Mouse (Mus musculus): ENCODE measurements around the gene Gm10647. TPM values are rescaled to one million over a fixed set of nuclear protein-coding genes. Genes with fewer than 3 reads are reported as not detected.
"Not testable (repeated sequence)": the region's sequence is repeated elsewhere in the genome, so short reads cannot be mapped to it uniquely, and the experiment has no call there.

Gene Gm10647
- 0.05 TPM in 1 of 2 replicates, not detected in the other for polyA plus RNA-seq (2012; rRNA removed)

DNA sequence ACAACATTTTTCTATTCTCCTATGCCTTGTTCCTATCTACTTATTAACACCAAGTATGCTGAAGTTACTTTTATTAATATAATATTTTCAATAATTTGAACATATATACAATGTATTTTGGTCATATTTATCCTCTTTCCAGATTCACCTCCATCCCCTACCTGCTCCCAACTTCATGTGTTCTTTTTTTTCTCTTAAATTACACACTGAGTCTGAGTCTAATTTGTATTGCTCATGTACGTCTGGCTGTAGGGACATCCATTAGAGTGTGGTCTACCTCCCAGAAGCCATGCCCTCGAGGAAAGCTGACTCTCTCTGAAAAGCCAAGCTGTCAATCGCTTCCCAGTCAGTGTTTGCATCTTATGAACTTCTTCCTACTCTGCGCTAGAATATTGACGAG lies at the start of gene Gm10647:
TSS of gene Gm10647 (plus strand) at position 301 of the 400 bp plus-strand sequence.
- DNase-seq (ENCODE audit: low read depth in 1 of 2, low spot score in 2 of 2) = no peak
- TF ChIP-seq CTCF (IDR thresholded peaks at IDR 0.05; ENCODE audit: extremely low read depth, insufficient read depth, insufficient read length, insufficient replicate concordance) (no peak), POLR2A (IDR thresholded peaks at IDR 0.05; ENCODE audit: low read depth, low read length) (no peak)
- Histone ChIP-seq H3K27me3 (ENCODE audit: control insufficient read depth, insufficient read depth, low read length) (0 out of 2 replicates have a peak, but pooled peaks cover 1% of the 10 kb centered on the region), H3K4me3 (ENCODE audit: extremely low read depth, insufficient read depth, insufficient read length) (peak within 1 kb of the TSS; percentile 90), H3K36me3 (ENCODE audit: control insufficient read depth, insufficient read depth, low read length) (no peaks in the 10 kb centered on the region), H3K27ac (ENCODE audit: insufficient read depth, low read length) (no peak within 1 kb of the TSS), H3K4me1 (ENCODE audit: control insufficient read depth, insufficient read depth, insufficient read length) (no peaks in the 10 kb centered on the region)
- 87% methylated on average over 5 of the region's 5 CpGs for WGBS

DNA sequence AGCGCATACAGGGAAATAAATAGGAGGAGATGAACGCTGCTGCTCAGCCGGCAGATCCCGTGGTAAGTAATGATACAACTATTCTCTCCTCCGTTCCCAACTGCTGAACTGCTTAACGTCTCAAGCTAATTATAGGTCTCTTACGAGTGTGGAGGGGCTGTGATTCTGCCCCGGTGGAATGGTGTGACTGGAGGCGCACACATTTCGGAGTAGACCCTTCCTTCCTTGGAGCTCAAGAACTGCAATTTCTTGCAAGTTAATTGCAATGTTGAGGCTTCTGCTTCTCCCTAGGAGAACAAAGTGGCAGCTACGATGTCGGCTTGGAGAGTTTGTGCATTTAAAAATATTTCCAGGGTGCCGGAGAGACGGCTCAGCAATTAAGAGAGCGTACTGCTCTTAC lies 48.4 kb upstream of the Gm10647 start:
- no peaks in the 10 kb centered on the region for H3K4me1 ChIP-seq (ENCODE audit: control insufficient read depth, insufficient read depth, insufficient read length)
- no peak for DNase-seq (ENCODE audit: low read depth in 1 of 2, low spot score in 2 of 2)
- H3K36me3 ChIP-seq (ENCODE audit: control insufficient read depth, insufficient read depth, low read length) = no peaks in the 10 kb centered on the region
- WGBS = 94% methylated on average over 15 of the region's 15 CpGs
- no peaks in the 10 kb centered on the region for H3K27me3 ChIP-seq (ENCODE audit: control insufficient read depth, insufficient read depth, low read length)
- no peak overlapping the region for H3K4me3 ChIP-seq (ENCODE audit: extremely low read depth, insufficient read depth, insufficient read length)
- no peak overlapping the region for H3K27ac ChIP-seq (ENCODE audit: insufficient read depth, low read length)
- no peak for TF ChIP-seq CTCF (IDR thresholded peaks at IDR 0.05; ENCODE audit: extremely low read depth, insufficient read depth, insufficient read length, insufficient replicate concordance)
- TF ChIP-seq POLR2A (IDR thresholded peaks at IDR 0.05; ENCODE audit: low read depth, low read length) = no peak

DNA sequence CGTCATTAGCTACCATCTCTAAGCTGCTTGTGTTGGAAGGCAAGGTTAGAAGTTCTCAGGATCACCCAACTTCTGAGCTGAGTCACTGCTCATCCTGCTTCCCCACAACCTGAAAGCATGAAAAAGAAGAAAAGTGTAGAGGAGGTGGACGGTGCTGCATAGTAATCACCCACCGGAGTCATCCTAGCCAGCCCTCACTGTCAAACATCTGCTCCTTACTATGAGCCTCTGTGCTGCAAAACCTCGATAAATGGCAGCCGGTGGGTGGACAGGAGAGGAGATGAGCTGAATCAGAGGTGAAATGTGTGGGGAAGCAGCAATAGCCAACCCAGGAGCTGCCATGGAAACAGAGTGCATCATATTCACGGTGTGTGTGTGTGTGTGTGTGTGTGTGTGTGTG lies 44.0 kb upstream of the Gm10647 start:
- Histone ChIP-seq H3K4me1 (ENCODE audit: control insufficient read depth, insufficient read depth, insufficient read length) (no peaks in the 10 kb centered on the region), H3K27ac (ENCODE audit: insufficient read depth, low read length) (no peak overlapping the region), H3K27me3 (ENCODE audit: control insufficient read depth, insufficient read depth, low read length) (no peaks in the 10 kb centered on the region), H3K36me3 (ENCODE audit: control insufficient read depth, insufficient read depth, low read length) (no peaks in the 10 kb centered on the region), H3K4me3 (ENCODE audit: extremely low read depth, insufficient read depth, insufficient read length) (no peak overlapping the region)
- TF ChIP-seq CTCF (IDR thresholded peaks at IDR 0.05; ENCODE audit: extremely low read depth, insufficient read depth, insufficient read length, insufficient replicate concordance) (no peak), POLR2A (IDR thresholded peaks at IDR 0.05; ENCODE audit: low read depth, low read length) (no peak)
- WGBS = 92% methylated on average over 6 of the region's 6 CpGs
- no peak for DNase-seq (ENCODE audit: low read depth in 1 of 2, low spot score in 2 of 2)

DNA sequence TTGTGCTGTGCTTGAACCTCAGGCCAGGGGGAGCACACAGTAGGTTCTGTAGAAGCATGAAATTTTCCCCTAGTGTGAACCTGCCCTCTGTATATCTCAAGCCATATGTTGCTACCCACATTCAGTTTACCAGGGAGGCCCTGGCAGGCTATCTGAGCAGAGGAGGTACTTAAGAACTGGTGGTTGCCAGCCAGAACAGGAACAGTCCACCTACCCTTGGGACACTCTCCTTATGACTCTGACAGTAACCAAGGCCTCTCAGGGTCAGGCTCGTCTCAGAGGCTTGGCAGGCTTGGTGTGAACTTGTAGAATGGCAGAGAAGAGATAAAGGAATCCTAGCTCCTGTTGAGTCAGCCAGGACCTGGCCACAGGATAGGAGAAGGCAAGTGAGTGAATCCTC lies 35.8 kb upstream of the Gm10647 start:
- TF ChIP-seq CTCF (IDR thresholded peaks at IDR 0.05; ENCODE audit: extremely low read depth, insufficient read depth, insufficient read length, insufficient replicate concordance) (no peak), POLR2A (IDR thresholded peaks at IDR 0.05; ENCODE audit: low read depth, low read length) (no peak)
- H3K36me3 ChIP-seq (ENCODE audit: control insufficient read depth, insufficient read depth, low read length) = no peaks in the 10 kb centered on the region
- H3K27ac ChIP-seq (ENCODE audit: insufficient read depth, low read length) = no peak overlapping the region
- H3K4me3 ChIP-seq (ENCODE audit: extremely low read depth, insufficient read depth, insufficient read length) = no peak overlapping the region
- no peaks in the 10 kb centered on the region for H3K4me1 ChIP-seq (ENCODE audit: control insufficient read depth, insufficient read depth, insufficient read length)
- no peak for DNase-seq (ENCODE audit: low read depth in 1 of 2, low spot score in 2 of 2)
- no peaks in the 10 kb centered on the region for H3K27me3 ChIP-seq (ENCODE audit: control insufficient read depth, insufficient read depth, low read length)
- 71% methylated on average over 1 of the region's 1 CpGs for WGBS

DNA sequence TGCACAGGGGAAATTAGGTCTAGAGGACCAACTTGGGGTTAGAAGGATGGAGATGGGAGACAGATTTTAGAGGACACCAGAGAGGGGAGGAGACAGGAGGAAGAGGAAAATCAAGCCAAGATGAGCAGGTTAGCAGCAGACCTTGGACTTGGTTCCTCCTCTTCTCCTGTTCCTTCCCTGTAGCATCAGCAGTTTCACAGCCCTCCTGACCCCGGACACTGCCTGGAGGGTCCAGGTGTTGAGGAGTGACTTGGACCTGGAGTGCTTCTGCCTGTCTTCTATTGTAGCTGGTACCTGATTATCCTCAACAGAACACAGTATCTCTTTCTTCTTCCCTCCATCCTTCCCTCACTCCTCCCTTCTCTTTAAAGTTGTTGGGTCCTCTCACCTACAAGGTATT lies 28.1 kb upstream of the Gm10647 start:
- WGBS = 88% methylated on average over 1 of the region's 1 CpGs
- Histone ChIP-seq H3K4me3 (ENCODE audit: extremely low read depth, insufficient read depth, insufficient read length) (no peak overlapping the region), H3K27me3 (ENCODE audit: control insufficient read depth, insufficient read depth, low read length) (no peaks in the 10 kb centered on the region), H3K27ac (ENCODE audit: insufficient read depth, low read length) (no peak overlapping the region), H3K4me1 (ENCODE audit: control insufficient read depth, insufficient read depth, insufficient read length) (no peaks in the 10 kb centered on the region), H3K36me3 (ENCODE audit: control insufficient read depth, insufficient read depth, low read length) (no peaks in the 10 kb centered on the region)
- no peak for DNase-seq (ENCODE audit: low read depth in 1 of 2, low spot score in 2 of 2)
- TF ChIP-seq POLR2A (IDR thresholded peaks at IDR 0.05; ENCODE audit: low read depth, low read length) (no peak), CTCF (IDR thresholded peaks at IDR 0.05; ENCODE audit: extremely low read depth, insufficient read depth, insufficient read length, insufficient replicate concordance) (no peak)

DNA sequence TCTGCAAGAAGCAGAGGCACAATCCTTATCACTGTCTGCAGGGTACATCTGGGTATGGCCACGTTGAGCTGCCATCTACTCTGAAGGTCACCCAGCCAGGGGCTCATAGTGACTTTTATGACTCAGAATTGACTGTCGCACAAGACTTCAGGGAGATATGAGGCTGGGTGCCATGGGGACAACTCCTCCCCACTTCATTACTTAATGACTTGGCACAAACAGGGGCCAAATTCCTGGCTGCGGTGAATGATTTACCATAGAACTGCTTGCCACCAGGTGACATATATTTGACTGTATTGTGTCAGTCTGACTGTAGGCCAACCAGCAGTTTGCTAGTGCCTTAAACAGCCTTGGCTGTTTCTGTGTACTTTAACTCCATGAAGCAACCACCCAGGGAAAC lies 27.6 kb upstream of the Gm10647 start:
- no peak for TF ChIP-seq POLR2A (IDR thresholded peaks at IDR 0.05; ENCODE audit: low read depth, low read length)
- no peak for TF ChIP-seq CTCF (IDR thresholded peaks at IDR 0.05; ENCODE audit: extremely low read depth, insufficient read depth, insufficient read length, insufficient replicate concordance)
- WGBS = 69% methylated on average over 3 of the region's 3 CpGs
- Histone ChIP-seq H3K27me3 (ENCODE audit: control insufficient read depth, insufficient read depth, low read length) (no peaks in the 10 kb centered on the region), H3K27ac (ENCODE audit: insufficient read depth, low read length) (no peak overlapping the region), H3K4me3 (ENCODE audit: extremely low read depth, insufficient read depth, insufficient read length) (no peak overlapping the region), H3K36me3 (ENCODE audit: control insufficient read depth, insufficient read depth, low read length) (no peaks in the 10 kb centered on the region), H3K4me1 (ENCODE audit: control insufficient read depth, insufficient read depth, insufficient read length) (no peaks in the 10 kb centered on the region)
- no peak for DNase-seq (ENCODE audit: low read depth in 1 of 2, low spot score in 2 of 2)

DNA sequence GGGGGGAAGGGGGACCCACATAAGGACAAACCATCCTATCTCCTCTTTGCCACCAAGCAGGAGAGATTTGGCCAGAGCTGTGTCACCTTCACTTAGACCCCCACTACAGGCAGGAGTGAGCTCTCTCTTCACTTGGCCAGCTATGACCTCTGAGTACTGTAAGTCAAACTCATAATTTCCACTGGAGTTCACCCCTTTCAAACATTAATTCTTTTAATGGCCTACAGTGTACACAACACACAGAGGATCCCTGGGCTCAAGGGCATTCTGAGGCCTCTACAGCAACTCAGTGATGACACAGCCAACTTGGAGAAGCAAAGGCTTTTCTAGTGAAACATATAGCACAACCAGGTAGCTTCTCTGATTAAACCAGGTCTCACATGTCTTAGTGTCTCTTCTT lies 26.1 kb upstream of the Gm10647 start:
- TF ChIP-seq CTCF (IDR thresholded peaks at IDR 0.05; ENCODE audit: extremely low read depth, insufficient read depth, insufficient read length, insufficient replicate concordance) (no peak), POLR2A (IDR thresholded peaks at IDR 0.05; ENCODE audit: low read depth, low read length) (no peak)
- Histone ChIP-seq H3K36me3 (ENCODE audit: control insufficient read depth, insufficient read depth, low read length) (no peaks in the 10 kb centered on the region), H3K27me3 (ENCODE audit: control insufficient read depth, insufficient read depth, low read length) (no peaks in the 10 kb centered on the region), H3K4me3 (ENCODE audit: extremely low read depth, insufficient read depth, insufficient read length) (no peak overlapping the region), H3K27ac (ENCODE audit: insufficient read depth, low read length) (no peak overlapping the region), H3K4me1 (ENCODE audit: control insufficient read depth, insufficient read depth, insufficient read length) (no peaks in the 10 kb centered on the region)
- no peak for DNase-seq (ENCODE audit: low read depth in 1 of 2, low spot score in 2 of 2)

DNA sequence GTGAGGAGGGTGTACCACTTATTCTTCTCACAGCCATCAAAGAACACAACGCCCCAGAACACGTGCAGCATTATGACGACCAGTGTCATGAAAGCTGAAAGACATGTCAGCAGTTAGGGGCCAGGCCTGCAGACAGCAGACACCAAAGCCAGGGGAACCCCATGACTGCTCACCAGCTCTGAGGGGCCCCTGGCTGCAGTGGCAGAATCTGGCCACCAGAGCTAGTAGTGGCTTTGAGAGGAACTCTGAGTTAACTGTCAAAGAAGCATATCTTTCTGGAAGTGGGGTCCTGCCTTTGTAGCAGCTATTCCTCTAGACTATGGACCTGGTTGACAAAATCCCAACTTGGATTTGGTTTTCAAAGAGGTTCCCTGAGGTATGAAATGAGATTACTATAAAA lies 12.3 kb upstream of the Gm10647 start:
- H3K4me1 ChIP-seq (ENCODE audit: control insufficient read depth, insufficient read depth, insufficient read length); H3K36me3 ChIP-seq (ENCODE audit: control insufficient read depth, insufficient read depth, low read length); H3K27me3 ChIP-seq (ENCODE audit: control insufficient read depth, insufficient read depth, low read length); H3K27ac ChIP-seq (ENCODE audit: insufficient read depth, low read length); H3K4me3 ChIP-seq (ENCODE audit: extremely low read depth, insufficient read depth, insufficient read length): not testable (repeated sequence)
- WGBS = 100% methylated on average over 1 of the region's 3 CpGs
- peak in 1 of 2 experiments; percentile 7 for DNase-seq (ENCODE audit: low read depth in 1 of 2, low spot score in 2 of 2)
